Mouse (Mus musculus): ENCODE results near the gene Rhox4d. TPM values are rescaled to one million over a fixed set of nuclear protein-coding genes. Genes with fewer than 3 reads are reported as not detected.
"Not testable (repeated sequence)": the region's sequence is repeated elsewhere in the genome, so short reads cannot be mapped to it uniquely, and the experiment has no call there.

The Rhox4d gene
- total RNA-seq (2021) = not detected
- long read RNA-seq, experiment 1 = 0 reads
- long read RNA-seq, experiment 2 = 0 reads

DNA sequence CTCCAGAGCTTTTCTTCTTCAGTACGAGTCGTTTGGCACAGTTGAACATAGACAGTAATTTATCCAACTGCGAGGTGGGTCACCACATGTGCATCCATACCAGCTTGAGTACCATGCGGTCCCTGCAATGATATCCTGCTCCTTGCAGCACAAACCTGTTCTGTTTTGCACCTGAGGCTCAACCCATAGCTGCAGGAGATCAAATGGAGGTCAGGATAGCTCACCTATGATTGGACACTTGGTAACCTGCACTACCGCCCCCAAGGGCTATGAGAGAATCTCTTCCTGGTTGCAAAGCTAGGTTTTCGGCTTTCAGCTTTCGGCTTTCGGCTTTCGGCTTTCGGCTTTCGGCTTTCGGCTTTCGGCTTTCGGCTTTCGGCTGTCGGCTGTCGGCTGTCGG is at the start of gene Rhox4d:
TSS of gene Rhox4d (plus strand) at position 301 of the 400 bp plus-strand sequence.
- DNase-seq (ENCODE audit: low spot score in 2 of 2); H3K4me3 ChIP-seq; H3K27ac ChIP-seq: not testable (repeated sequence)

DNA sequence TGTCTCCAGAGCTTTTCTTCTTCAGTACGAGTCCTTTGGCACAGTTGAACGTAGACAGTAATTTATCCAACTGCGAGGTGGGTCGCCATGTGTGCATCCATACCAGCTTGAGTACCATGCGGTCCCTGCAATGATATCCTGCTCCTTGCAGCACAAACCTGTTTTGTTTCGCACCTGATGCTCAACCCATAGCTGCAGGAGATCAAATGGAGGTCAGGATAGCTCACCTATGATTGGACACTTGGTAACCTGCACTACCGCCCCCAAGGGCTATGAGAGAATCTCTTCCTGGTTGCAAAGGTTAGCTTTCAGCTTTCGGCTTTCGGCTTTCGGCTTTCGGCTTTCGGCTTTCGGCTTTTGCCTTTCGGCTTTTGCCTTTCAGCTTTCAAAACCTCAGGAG is 34.1 kb upstream of the Rhox4d start, which contains the start of gene Rhox4c:
TSS of gene Rhox4c (plus strand) at position 301 of the 400 bp plus-strand sequence.
- H3K27ac ChIP-seq; H3K4me3 ChIP-seq; DNase-seq (ENCODE audit: low spot score in 2 of 2): not testable (repeated sequence)

DNA sequence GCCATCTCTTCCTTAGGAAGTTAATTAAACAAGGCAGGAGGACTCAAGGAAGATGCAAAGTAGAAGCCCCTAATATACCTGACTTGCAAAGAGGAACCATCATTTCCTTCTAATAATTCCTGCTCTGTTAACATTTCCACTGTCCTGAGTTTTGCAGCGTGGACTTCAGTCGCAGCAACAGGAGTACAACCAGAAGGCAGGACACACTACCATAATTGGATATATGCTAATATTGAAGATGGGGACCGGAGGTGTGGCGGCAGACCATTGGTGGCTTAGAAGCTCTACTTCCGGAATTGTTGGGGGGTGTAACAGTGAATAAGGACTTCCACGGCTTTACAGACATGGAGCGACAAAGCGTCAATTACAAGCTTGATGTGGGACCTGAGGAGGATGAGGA is 16.0 kb downstream of the Rhox4d start, which contains the start of gene Rhox2e:
TSS of gene Rhox2e (plus strand) at position 301 of the 400 bp plus-strand sequence.
- H3K27ac ChIP-seq; H3K4me3 ChIP-seq; DNase-seq (ENCODE audit: low spot score in 2 of 2): not testable (repeated sequence)

DNA sequence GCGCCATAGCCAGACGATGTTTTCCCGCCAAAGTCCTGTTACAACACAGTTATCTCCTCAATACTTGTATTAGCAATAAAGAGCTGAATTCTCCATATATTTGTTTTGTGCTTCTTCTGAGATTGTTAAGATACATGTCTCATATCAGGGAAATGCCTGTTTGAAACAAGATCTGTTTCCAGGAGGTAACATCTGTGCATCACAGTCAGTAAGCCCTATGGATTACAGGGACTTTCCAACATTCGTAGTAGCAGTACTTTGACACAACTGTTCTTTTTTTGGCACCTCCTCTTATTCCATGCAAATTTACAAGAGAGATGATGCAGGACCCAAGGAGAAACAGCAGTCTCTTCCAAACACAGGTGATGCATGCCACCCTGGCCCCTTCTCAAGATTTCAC is 27.6 kb downstream of the Rhox4d start, which contains the start of gene Rhox3e:
TSS of gene Rhox3e (plus strand) at position 301 of the 400 bp plus-strand sequence.
- not testable (repeated sequence) for H3K4me3 ChIP-seq; DNase-seq (ENCODE audit: low spot score in 2 of 2); H3K27ac ChIP-seq

DNA sequence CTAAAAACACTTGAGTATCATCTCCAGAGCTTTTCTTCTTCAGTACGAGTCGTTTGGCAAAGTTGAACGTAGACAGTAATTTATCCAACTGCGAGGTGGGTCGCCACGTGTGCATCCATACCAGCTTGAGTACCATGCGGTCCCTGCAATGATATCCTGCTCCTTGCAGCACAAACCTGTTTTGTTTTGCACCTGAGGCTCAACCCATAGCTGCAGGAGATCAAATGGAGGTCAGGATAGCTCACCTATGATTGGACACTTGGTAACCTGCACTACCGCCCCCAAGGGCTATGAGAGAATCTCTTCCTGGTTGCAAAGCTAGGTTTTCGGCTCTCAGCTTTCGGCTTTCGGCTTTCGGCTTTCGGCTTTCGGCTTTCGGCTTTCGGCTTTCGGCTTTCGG is 43.0 kb downstream of the Rhox4d start, which contains the start of gene Rhox4e:
TSS of gene Rhox4e (plus strand) at position 301 of the 400 bp plus-strand sequence.
- H3K27ac ChIP-seq; DNase-seq (ENCODE audit: low spot score in 2 of 2); H3K4me3 ChIP-seq: not testable (repeated sequence)

Other genes with a start within 250 kb of the Rhox4d start
- not detected for gene Rhox4a, start 249.0 kb upstream of the Rhox4d start, total RNA-seq (2021)
- not detected for gene Rhox3a2, start 134.3 kb upstream of the Rhox4d start, total RNA-seq (2021)
- not detected for gene Rhox4a2, start 123.5 kb upstream of the Rhox4d start, total RNA-seq (2021)
- not detected for gene Rhox2b, start 102.3 kb upstream of the Rhox4d start, total RNA-seq (2021)
- gene Rhox4b, start 81.9 kb upstream of the Rhox4d start, total RNA-seq (2021) = not detected
- gene Rhox2c, start 60.7 kb upstream of the Rhox4d start, total RNA-seq (2021) = not detected
- not detected for gene Rhox3c, start 55.8 kb upstream of the Rhox4d start, total RNA-seq (2021)
- not detected for gene Rhox4c, start 34.0 kb upstream of the Rhox4d start, total RNA-seq (2021)
- not detected for gene Rhox2d, start 20.9 kb upstream of the Rhox4d start, total RNA-seq (2021)
- not detected for gene Rhox2e, start 16.1 kb downstream of the Rhox4d start, total RNA-seq (2021)
- gene Rhox3e, start 27.7 kb downstream of the Rhox4d start, total RNA-seq (2021) = not detected
- not detected for gene Rhox4e, start 43.1 kb downstream of the Rhox4d start, total RNA-seq (2021)
- not detected for gene Rhox2f, start 57.0 kb downstream of the Rhox4d start, total RNA-seq (2021)
- gene Rhox3f, start 66.6 kb downstream of the Rhox4d start, total RNA-seq (2021) = not detected
- gene Rhox4f, start 93.3 kb downstream of the Rhox4d start, total RNA-seq (2021) = not detected
- not detected for gene Rhox3g, start 114.3 kb downstream of the Rhox4d start, total RNA-seq (2021)
- gene Rhox2g, start 129.1 kb downstream of the Rhox4d start, total RNA-seq (2021) = not detected
- gene Rhox4g, start 137.0 kb downstream of the Rhox4d start, total RNA-seq (2021) = not detected
- not detected for gene Rhox3h, start 154.4 kb downstream of the Rhox4d start, total RNA-seq (2021)
- not detected for gene Rhox2h, start 158.9 kb downstream of the Rhox4d start, total RNA-seq (2021)

All from layer of hippocampus, adult 2 months (tissue).